Mouse (Mus musculus): ENCODE results near the gene Wdfy1.

The Wdfy1 gene

DNA sequence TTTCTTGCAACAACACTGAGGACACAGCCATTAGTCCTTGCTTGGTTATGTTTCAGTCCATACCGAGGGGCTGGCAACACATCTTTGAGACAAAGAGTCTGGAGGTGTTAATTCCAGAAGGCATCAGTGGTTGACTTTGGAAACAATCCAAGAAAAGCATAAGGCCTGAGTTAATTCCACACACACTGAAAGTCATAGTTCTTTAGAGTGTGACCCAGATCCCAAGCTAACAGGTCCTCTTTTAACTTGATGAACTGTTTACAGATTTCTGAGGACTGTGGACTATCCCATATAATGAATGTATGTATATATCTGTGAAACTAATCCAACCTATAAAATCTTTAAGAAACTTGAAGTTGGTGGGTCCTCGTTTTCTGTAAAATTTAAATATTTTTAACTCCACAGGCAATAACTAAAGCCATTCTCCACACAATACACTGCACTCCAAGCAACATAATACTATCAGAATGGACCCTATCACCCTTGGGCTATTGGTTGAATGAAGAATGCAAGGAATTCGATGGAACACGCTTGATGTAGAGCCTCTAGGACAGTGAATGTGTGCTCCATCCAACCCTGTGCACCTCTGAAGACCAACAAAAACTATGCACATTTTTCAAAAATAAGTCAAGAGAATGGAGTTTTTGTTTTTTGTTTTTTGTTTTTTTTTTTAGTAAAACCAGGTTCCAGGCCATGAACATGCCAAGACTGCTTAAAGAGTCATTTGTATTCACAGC is 120.0 kb downstream of the Wdfy1 start:
- DNase-seq (ENCODE audit: low spot score): no peak

DNA sequence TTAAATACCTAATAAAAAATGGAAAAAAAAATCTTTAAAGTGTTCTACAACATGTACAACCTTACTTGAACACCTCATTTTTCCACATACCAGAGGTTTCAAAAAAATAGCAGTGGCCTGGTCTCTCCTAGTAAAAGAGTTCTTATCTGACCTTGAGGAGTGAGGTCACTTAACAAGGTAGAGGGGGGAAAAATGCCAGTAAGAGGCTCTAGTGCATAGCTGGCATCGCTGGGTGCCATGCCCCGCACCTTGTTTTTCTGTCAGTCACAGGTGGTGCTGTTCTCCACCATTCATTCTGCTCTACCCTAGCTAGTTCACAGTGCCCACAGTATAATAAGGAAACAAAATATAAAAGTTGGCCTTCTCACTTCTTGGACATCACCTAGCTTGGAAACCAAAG is 121.0 kb downstream of the Wdfy1 start:
- DNase-seq (ENCODE audit: low spot score): no peak
